Mouse (Mus musculus): Measurements from ENCODE around the gene Hs6st1. TPM values are rescaled to one million over a fixed set of nuclear protein-coding genes. Genes with fewer than 3 reads are reported as not detected.

Gene Hs6st1
- polyA plus RNA-seq, 1 experiment, result 47.6 TPM

DNA sequence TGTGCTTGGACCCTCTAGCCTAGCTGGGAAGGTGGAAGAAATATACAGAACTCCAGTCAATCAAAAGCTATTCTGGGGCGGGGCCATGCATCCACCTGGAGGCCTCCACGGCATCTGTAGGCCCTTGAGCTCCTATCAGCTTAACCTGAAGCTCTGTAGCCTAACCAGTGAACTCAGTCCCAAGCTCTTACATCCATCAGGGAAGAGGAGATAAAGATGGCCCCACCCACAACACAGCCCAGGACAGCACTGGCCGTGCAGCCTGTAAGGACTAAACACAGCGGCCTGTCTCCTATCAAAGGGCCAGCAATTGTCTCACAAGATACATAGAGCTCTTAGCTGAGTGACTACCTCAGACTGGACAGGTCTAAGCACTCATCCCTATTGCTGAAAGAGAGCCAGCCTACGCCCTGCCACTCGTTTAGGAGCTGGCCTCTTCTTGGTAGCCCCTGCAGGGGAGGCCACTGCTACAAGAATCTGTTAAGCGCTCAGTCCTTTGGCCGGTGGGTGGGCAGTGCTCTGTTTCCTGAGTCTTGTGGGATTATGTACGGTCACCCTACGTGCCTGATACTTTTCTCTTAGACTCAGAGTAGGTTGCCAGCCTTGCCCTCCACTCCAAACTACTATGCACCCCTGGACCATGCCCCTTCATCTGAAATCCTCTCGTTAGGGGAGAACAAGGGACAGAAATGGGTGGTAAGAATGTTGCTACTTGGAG, 6.0 kb upstream of the Hs6st1 start:
- TF ChIP-seq CTCF (IDR thresholded peaks at IDR 0.05; ENCODE audit: control insufficient read depth, insufficient read depth, low read length), result no peak
- TF ChIP-seq POLR2A (IDR thresholded peaks at IDR 0.05; ENCODE audit: borderline replicate concordance, control insufficient read depth, low read depth, low read length), result no peak
- Histone ChIP-seq H3K4me3 (replicated peaks; ENCODE audit: control insufficient read depth, low read depth, low read length) (no peak overlapping the region), H3K27ac (ENCODE audit: control insufficient read depth, insufficient read depth, low read depth, low read length, poor library complexity) (no peak overlapping the region), H3K4me1 (ENCODE audit: control insufficient read depth, insufficient read depth, low read length) (no peaks in the 10 kb centered on the region; the same call in 1 of the 2 replicates)
- WGBS, result 78% methylated on average over 11 of the region's 11 CpGs

DNA sequence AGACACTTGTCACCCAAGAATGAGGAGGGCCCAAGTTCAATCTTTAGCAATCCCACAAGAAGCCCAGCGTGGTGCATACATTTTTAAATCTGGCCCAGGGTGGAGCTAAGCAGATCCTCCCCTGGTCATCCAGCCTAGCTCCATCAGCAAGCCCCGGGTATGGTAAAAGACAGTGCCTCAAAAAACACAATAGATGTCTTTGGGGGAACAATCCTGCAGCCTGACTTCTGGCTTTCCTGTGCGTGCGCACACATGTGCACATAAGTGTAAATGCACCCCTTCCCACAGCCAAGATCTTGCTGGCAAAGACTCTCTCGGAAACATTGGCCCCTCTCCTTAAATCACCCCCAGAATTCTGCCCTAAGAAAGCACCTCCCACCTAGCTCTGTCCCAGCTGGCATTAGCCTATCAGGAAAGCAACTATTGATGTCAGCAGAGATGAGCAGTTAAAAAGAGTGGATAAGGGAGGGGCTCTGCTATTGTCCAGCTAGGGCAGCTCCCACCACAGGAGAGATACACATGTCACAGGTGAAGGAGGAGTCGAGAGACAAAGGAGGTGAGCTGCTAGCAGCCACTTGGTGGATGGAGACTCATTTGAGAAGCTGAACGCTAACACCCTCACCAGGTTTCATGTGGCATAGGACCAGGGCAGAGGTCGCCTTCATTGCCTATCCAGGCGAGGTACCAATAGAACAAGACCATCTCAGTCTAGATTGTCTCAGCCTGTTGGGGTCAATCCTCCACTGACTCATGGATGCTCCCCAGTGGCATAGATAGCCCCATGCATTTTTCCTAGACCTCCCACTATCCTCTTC, 5.2 kb upstream of the Hs6st1 start:
- TF ChIP-seq POLR2A (IDR thresholded peaks at IDR 0.05; ENCODE audit: borderline replicate concordance, control insufficient read depth, low read depth, low read length), result no peak
- no peak for TF ChIP-seq CTCF (IDR thresholded peaks at IDR 0.05; ENCODE audit: control insufficient read depth, insufficient read depth, low read length)
- 87% methylated on average over 9 of the region's 9 CpGs for WGBS
- H3K4me1 ChIP-seq (ENCODE audit: control insufficient read depth, insufficient read depth, low read length), result peaks cover 2% of the 10 kb centered on the region; the same call in 1 of the 2 replicates
- no peak overlapping the region for H3K27ac ChIP-seq (ENCODE audit: control insufficient read depth, insufficient read depth, low read depth, low read length, poor library complexity)
- H3K4me3 ChIP-seq (replicated peaks; ENCODE audit: control insufficient read depth, low read depth, low read length), result no peak overlapping the region

DNA sequence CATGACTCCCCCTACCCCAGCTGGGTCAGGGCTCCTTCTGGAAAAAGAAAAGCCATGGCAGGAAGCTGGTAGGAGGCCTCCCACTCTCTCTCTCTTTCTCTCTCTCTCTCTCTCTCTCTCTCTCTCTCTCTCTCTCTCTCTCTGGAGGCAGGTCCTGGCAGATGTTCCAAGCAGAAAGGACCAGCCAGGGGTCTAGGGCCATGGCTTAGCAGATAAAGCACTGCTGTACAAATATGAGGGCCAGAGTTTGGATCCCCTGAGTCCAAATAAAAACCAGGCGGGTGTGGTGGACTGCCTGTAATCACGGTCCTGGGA, 4.6 kb upstream of the Hs6st1 start:
- H3K4me3 ChIP-seq (replicated peaks; ENCODE audit: control insufficient read depth, low read depth, low read length), result no peak overlapping the region
- peaks cover 2% of the 10 kb centered on the region; the same call in 1 of the 2 replicates for H3K4me1 ChIP-seq (ENCODE audit: control insufficient read depth, insufficient read depth, low read length)
- TF ChIP-seq POLR2A (IDR thresholded peaks at IDR 0.05; ENCODE audit: borderline replicate concordance, control insufficient read depth, low read depth, low read length) (no peak), CTCF (IDR thresholded peaks at IDR 0.05; ENCODE audit: control insufficient read depth, insufficient read depth, low read length) (no peak)
- no peak overlapping the region for H3K27ac ChIP-seq (ENCODE audit: control insufficient read depth, insufficient read depth, low read depth, low read length, poor library complexity)
- WGBS, result 84% methylated on average over 2 of the region's 2 CpGs

DNA sequence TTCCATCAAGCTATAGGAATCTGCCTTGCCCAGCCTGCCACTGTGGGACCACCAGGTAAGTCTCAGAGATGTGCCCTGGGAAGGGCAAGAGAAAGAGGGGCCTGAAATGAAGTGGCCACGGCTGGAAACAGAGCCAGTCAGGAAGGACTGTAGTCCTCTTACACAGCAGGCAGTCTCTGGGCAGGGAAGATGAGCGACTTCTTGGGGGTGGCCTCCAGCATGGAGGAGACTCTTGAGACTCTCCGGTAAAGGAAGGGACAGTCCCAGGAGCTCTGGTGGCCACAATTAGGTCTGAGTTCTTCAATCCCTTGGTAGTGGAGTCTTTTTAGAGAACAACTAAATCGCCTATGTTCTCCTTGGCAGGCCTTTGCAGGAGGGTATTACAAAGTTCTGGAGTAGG, 4.0 kb upstream of the Hs6st1 start:
- Histone ChIP-seq H3K4me3 (replicated peaks; ENCODE audit: control insufficient read depth, low read depth, low read length) (no peak overlapping the region), H3K27ac (ENCODE audit: control insufficient read depth, insufficient read depth, low read depth, low read length, poor library complexity) (no peak overlapping the region), H3K4me1 (ENCODE audit: control insufficient read depth, insufficient read depth, low read length) (peaks cover 2% of the 10 kb centered on the region; the same call in 1 of the 2 replicates)
- WGBS, result 67% methylated on average over 4 of the region's 4 CpGs
- TF ChIP-seq CTCF (IDR thresholded peaks at IDR 0.05; ENCODE audit: control insufficient read depth, insufficient read depth, low read length) (no peak), POLR2A (IDR thresholded peaks at IDR 0.05; ENCODE audit: borderline replicate concordance, control insufficient read depth, low read depth, low read length) (no peak)

DNA sequence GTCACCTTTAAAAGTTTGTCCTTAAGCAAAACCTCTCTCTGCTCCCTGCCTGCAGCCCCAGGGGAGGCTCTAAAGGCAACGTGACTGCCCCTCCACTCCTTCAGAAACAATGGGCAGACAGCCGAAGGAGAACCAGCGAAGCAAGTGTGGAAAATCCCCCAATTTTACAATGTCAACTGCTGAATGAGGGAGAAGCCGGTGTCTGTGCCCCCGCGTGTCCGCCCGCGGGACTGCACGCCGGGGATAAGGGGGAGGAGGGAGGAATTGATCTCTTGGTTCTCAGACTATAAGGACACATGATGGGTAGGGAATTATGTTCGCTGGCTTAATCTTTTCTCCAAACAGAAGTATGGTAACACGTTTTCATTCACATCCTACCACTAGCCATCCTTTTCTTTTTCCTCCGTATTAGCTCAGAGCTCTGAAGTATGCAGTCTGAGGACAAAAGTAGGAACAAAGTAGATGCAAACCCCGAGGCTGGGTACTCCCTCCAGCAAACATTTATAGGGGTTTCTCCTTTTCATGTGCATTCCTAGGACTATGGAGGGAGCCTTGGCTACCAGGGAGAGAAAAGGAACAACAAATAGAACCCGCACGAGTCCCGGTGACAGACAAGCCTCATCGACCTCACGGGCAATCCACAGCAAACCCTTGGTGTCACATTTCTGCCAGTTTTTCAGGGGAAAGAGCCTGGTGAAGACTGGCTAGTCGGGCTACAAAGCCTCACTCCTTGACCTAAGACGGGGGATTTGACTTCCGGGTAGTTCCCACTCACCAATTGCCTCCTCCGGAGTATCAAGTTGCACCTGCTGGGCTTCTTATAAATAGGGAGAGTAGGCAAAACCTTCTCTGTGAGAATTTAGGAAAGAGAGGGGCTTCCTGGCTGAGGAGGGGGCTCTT, 3.1 kb upstream of the Hs6st1 start:
- Histone ChIP-seq H3K4me1 (ENCODE audit: control insufficient read depth, insufficient read depth, low read length) (peaks cover 2% of the 10 kb centered on the region; the same call in 1 of the 2 replicates), H3K4me3 (replicated peaks; ENCODE audit: control insufficient read depth, low read depth, low read length) (no peak overlapping the region), H3K27ac (ENCODE audit: control insufficient read depth, insufficient read depth, low read depth, low read length, poor library complexity) (peak overlapping the region; percentile 9; the same call in 1 of the 2 replicates)
- peak; percentile 68 for TF ChIP-seq CTCF (IDR thresholded peaks at IDR 0.05; ENCODE audit: control insufficient read depth, insufficient read depth, low read length)
- TF ChIP-seq POLR2A (IDR thresholded peaks at IDR 0.05; ENCODE audit: borderline replicate concordance, control insufficient read depth, low read depth, low read length), result no peak
- WGBS, result 2% methylated on average over 24 of the region's 24 CpGs

DNA sequence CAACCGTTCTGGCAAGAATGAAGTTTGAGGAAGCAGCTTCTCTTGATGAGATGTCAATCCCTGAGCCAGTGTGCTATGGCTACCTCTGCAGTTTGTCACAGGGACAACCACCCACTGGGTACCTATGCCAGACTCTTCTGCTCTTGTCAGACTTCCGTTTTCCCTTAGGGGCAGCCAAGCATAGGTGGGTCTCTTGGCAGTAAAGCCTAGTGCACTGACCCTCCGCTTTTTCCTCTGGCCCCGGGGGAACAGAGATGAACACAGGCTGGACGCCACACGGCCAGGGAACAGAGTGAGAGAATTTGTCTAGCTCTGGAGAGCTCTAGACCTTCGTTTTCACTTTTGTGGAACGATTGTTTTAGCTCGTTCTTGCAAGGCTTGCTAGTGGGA, 2.4 kb upstream of the Hs6st1 start:
- TF ChIP-seq CTCF (IDR thresholded peaks at IDR 0.05; ENCODE audit: control insufficient read depth, insufficient read depth, low read length) (no peak), POLR2A (IDR thresholded peaks at IDR 0.05; ENCODE audit: borderline replicate concordance, control insufficient read depth, low read depth, low read length) (no peak)
- Histone ChIP-seq H3K4me3 (replicated peaks; ENCODE audit: control insufficient read depth, low read depth, low read length) (no peak overlapping the region), H3K27ac (ENCODE audit: control insufficient read depth, insufficient read depth, low read depth, low read length, poor library complexity) (no peak overlapping the region), H3K4me1 (ENCODE audit: control insufficient read depth, insufficient read depth, low read length) (peaks cover 3% of the 10 kb centered on the region; the same call in 1 of the 2 replicates)
- 66% methylated on average over 9 of the region's 9 CpGs for WGBS

DNA sequence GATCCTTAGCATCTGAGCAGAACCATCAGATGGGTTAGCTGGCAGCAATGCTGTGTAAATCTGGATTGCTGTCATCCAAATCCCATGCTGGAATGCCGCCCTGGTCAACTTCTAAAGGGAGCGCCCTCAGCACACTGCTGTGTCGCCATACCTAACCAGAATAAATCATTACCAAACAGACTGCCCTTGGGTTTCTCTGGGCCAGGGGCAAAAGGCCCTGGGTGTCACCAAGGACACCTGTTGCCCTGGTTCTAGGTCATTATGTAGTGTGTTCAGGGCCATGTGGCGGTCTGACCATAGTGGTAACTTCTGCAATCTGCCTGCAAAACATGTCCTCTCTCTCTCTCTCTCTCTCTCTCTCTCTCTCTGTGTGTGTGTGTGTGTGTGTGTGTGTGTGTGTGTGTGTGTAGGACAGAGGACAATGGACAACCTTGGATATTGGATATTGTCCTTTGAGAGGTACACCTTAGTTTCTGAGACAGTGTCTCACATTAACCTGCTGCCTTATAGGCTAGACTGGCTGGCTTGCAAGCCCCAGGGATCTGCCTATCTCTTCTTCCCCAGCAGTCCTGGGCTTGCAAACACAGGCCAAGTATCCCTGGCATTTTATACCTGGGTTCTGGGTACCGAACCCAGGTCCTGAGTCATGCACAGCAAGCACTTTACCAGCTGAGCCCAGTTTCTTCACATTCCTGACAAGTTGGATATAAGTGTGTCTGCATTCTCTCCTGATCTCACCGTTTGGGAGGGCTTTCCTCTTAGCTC, 1.8 kb upstream of the Hs6st1 start:
- TF ChIP-seq POLR2A (IDR thresholded peaks at IDR 0.05; ENCODE audit: borderline replicate concordance, control insufficient read depth, low read depth, low read length) (no peak), CTCF (IDR thresholded peaks at IDR 0.05; ENCODE audit: control insufficient read depth, insufficient read depth, low read length) (no peak)
- WGBS, result 86% methylated on average over 6 of the region's 6 CpGs
- Histone ChIP-seq H3K4me1 (ENCODE audit: control insufficient read depth, insufficient read depth, low read length) (peaks cover 3% of the 10 kb centered on the region; the same call in 1 of the 2 replicates), H3K27ac (ENCODE audit: control insufficient read depth, insufficient read depth, low read depth, low read length, poor library complexity) (no peak overlapping the region), H3K4me3 (replicated peaks; ENCODE audit: control insufficient read depth, low read depth, low read length) (no peak overlapping the region)

Data from bone marrow, adult 2 months (tissue).